Mouse (Mus musculus) kidney, adult 2 months (tissue): ENCODE data around the gene Pcyt1a.

Source experiments
- CTCF ChIP-seq: fragments of 200-500 bp; conservative IDR thresholded peaks from 2 replicates; pipeline ENCODE4 v1.5.1; 2011; ENCODE audit warnings: low read depth, mild to moderate bottlenecking, control low read depth, low read length, moderate library complexity, mixed read lengths; ENCODE audit not compliant: insufficient read depth, insufficient read length
- POLR2A ChIP-seq: fragments of 200-500 bp; IDR thresholded peaks from one replicate; pipeline ENCODE4 v1.6.1; 2011; ENCODE audit warnings: low read depth, low read length, control low read depth

- no peak for TF ChIP-seq POLR2A
- TF ChIP-seq CTCF = no peak
Measured at GRCm38 (mm10) chr16:32511827-32512490, 81.2 kb downstream of the Pcyt1a start.
